Mouse (Mus musculus): ENCODE results near the gene Adam23. TPM values are rescaled to one million over a fixed set of nuclear protein-coding genes. Genes with fewer than 3 reads are reported as not detected.
"Not testable (repeated sequence)": the region's sequence is repeated elsewhere in the genome, so short reads cannot be mapped to it uniquely, and the experiment has no call there.

Gene Adam23
- total RNA-seq, 2 experiments from 2014 or later: 143 to 151 TPM

- intact Hi-C loops (cut with DNase I): no loop called here
- DNase-seq (ENCODE audit: low spot score in 2 of 2): no peak
These were observed 120.8 kb downstream of the Adam23 start for GRCm38 (mm10) chr1:63566501-63566900.

GRCm38 (mm10) chr1:63567031-63567430 is 121.3 kb downstream of the Adam23 start:
- intact Hi-C loops (cut with DNase I): no loop called here

DNA sequence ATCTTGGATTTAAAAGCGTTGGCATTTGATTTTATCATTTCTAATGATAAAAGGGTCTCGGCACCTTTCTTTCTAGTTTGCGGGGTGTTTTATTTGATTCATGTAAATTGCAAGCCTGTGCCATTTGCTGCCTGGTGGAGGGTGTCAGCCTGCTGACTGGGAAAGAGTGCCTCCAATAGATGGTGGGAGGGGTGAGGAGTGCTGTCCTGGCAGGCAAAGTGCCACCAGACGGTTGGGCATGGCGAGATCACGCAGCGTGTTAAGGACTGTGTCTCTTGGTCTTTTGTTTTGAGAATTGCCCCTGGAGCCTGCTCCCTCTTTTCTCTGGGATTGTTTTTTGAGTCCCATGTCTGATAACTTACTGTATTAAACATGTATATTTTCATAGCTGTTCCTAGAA is 126.5 kb downstream of the Adam23 start:
- no peak for DNase-seq (ENCODE audit: low spot score in 2 of 2)

More at GRCm38 (mm10) chr1:63567031-63567430, 121.3 kb downstream of the Adam23 start:
- no peak for DNase-seq (ENCODE audit: low spot score in 2 of 2)

DNA sequence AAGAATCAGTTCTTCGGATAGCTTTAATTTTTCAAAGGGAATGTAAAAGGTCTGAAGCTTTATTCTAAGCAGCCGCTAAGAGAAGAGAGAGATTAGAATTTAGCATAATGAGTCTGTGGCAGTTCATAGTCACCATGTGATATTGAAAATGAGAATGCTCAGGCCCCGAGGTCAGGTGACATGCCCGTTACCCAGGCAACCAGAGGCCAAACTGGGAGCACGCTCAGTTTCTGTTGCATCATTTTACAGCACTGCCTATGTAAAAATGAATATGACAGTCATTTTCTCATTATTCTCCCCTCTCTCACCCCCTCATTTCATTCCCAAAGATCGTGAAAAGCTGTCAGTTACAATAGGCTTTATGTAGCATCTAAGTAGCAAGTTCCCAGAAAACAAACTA is 127.7 kb downstream of the Adam23 start:
- intact Hi-C loops (cut with DNase I): no loop called here
- DNase-seq (ENCODE audit: low spot score in 2 of 2): peak; percentile 34 to 56

More for the DNA sequence above, 126.5 kb downstream of the Adam23 start:
- intact Hi-C loops (cut with DNase I): no loop called here

DNA sequence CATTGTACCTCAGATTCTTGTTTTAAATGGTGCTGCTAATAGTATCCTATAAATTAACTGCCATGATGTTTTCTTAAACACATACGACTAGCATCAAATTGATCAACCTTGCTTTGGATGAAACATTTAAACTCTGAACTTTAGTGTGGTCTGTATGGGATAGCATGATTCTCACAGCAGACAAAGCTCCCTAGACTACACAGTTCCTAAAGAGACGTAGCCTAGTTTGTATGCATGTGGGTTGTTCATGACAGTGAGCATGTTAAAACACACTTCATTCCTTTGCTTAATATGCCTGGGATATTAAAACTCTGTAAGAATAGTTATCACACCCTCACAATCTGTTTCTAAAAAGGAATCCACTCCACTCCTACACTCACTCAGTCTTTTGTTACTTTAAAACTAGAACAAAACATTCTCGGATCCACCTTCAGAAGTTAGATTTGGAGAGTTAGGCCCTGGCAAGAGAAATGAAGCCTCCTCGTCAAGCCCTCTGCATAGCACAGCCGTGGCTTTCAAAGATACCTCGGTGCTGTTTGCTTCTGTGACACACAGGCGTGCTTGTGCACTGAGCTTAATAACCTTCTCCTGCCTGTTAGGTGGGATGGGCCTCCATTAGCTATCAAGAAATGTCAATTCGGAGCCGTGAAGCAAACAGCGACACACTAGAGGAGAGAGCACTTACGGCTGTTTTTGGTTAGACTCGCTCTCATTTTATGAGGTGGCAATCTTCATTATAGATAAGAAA is 128.3 kb downstream of the Adam23 start:
- DNase-seq (ENCODE audit: low spot score in 2 of 2): no peak
- intact Hi-C loops (cut with DNase I): no loop called here

- intact Hi-C loops (cut with DNase I): no loop called here
- DNase-seq (ENCODE audit: low spot score in 2 of 2): no peak
These were observed 131.1 kb downstream of the Adam23 start for GRCm38 (mm10) chr1:63576803-63577202.

- DNase-seq (ENCODE audit: low spot score in 2 of 2): no peak
- intact Hi-C loops (cut with DNase I): no loop called here
These were observed 133.5 kb downstream of the Adam23 start for GRCm38 (mm10) chr1:63579153-63579552.

DNA sequence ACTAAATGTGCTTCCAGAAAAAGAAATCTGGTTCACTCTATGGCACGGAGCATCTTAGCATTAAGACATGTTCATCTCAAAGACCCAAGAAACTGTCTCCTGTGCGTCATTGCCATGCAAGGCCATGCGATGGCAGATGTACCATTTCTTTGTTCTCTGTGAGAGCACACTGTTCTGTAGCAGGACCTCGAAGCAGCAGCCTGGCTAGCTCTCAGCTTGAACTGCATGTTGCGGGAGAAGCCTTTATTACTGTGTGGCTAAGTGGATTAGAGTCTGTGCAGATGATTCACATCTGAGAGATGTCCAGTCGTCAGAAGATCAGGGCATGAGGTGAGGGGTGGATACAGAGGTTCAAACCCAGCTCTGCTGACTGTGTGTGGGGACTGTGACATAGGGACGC is 141.2 kb downstream of the Adam23 start:
- no peak for DNase-seq (ENCODE audit: low spot score in 2 of 2)

GRCm38 (mm10) chr1:63603870-63604500 is 158.3 kb downstream of the Adam23 start:
- DNase-seq (ENCODE audit: low spot score in 2 of 2): no peak
- intact Hi-C loops (cut with DNase I): no loop called here

More for the DNA sequence above, 141.2 kb downstream of the Adam23 start:
- intact Hi-C loops (cut with DNase I): no loop called here

DNA sequence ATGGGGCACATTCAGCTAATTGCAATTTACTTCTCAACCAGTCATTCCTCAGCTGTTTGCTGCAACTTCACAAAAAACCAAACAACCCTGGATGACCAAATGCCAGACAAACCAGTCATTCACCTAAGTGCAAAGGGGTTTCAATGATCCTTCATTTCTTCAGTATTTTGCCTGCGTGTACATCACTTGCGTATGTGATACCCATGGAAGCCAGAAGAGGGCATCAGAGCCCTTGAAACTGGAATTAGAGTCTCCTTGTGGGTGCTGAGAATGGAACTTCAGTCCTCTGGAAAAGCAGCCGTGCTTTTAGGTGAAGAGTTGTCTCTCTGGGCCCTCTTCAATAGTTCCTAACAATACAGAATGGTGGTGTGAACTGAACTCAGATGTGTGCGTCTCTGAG is 163.9 kb downstream of the Adam23 start:
- intact Hi-C loops (cut with DNase I): no loop called here
- DNase-seq (ENCODE audit: low spot score in 2 of 2): no peak

- intact Hi-C loops (cut with DNase I): no loop called here
- no peak for DNase-seq (ENCODE audit: low spot score in 2 of 2)
These were observed 168.9 kb downstream of the Adam23 start for GRCm38 (mm10) chr1:63614594-63614993.

DNA sequence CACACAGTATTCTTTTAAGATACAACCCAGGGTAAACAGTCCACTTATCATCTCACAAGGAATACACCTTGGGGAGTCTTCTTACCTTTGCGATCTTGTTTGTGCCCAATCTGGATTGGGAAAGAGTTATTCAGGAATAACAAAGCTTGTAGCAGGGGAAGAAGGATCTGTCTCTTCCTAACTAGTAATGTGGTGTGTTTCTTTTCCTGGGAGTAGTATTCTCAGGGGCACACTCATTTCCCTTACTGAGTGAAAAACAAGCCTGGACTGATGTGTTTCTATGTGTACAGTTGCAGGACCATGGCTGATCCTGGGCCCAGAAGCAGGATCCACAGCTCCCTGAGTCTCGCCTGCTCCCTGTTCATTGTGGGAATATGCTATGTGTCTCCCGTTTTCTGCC is 170.0 kb downstream of the Adam23 start, which contains the start of gene Gm39653:
TSS of gene Gm39653 (plus strand) at position 301 of the 400 bp plus-strand sequence.
- intact Hi-C loops (cut with DNase I): no loop called here
- DNase-seq (ENCODE audit: low spot score in 2 of 2): no peak

DNA sequence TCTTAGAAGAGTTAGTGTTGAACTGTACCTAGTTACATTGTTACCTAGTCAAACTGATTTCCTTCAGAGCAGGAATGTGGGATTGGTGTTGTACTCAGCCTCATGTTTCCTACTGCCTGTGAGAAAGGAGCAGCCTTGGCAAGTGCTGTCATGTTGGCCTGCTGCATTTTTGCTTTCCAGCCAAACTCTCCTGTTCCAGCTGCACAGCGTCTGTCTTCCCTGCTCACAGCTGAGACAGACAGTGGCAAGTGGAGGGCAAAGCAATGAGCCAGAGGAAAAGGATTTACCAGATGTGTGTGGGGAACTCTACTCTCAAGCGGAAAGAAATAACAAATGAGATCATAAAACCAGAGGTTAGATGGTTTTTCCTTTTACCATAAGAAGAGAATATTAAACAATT is 182.5 kb downstream of the Adam23 start:
- intact Hi-C loops (cut with DNase I): no loop called here
- peak; percentile 4 to 10 for DNase-seq (ENCODE audit: low spot score in 2 of 2)

DNA sequence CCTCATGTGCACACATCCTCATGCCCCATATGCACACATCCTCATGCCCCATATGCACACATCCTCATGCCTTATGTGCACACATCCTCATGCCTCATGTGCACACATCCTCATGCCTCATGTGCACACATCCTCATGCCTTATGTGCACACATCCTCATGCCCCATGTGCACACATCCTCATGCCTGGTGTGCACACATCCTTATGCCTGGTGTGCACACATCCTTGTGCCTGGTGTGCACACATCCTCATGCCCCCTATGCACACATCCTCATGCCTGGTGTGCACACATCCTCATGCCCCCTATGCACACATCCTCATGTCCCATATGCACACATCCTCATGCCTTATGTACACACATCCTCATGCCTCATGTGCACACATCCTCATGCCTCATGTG is 184.7 kb downstream of the Adam23 start:
- DNase-seq (ENCODE audit: low spot score in 2 of 2); intact Hi-C loops (cut with DNase I): not testable (repeated sequence)

DNA sequence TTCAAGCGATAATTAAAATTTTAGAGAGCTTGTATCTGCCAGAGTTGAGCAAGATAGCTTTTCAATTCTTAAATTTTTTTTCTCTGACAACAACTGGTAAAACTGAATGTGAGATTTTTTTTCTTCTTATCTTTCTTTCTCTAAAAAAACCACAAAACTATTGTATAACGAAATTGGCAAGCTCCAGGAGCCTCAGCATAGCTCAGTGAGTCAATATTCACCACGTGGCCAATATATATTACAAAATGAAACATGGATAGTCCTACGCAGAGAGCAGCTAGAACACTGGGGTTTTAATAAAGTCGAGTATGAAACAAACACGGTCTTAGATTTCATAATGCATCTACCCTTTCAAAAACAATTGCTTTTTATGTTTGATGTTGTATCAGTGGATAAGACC is 194.2 kb downstream of the Adam23 start:
- no peak for DNase-seq (ENCODE audit: low spot score in 2 of 2)
- intact Hi-C loops (cut with DNase I): no loop called here

Other genes starting within 250 kb of the Adam23 start
- gene Gpr1, start 231.3 kb upstream of the Adam23 start, total RNA-seq (2021): under 1 TPM; 0.29 to 0.63 TPM
- gene Zdbf2, start 172.6 kb upstream of the Adam23 start, total RNA-seq (2021): 10 to 100 TPM; 17.3 to 24.2 TPM
- not detected for gene Gm39653, start 170.1 kb downstream of the Adam23 start, total RNA-seq (2021)
- gene Dytn, start 241.0 kb downstream of the Adam23 start, total RNA-seq (2021): not detected